Mouse (Mus musculus) heart, embryonic 14.5 days (tissue): ENCODE measurements around the gene Oas3. TPM values are rescaled to one million over a fixed set of nuclear protein-coding genes. Genes with fewer than 3 reads are reported as not detected.

Source experiments
- ATAC-seq: fragments of 200-750 bp; cut with Nextera tagmentation; 2 replicates; pipeline ENCODE4 v1.8.0; 2017; ENCODE audit warnings: low read depth, moderate TSS enrichment; ENCODE audit not compliant: insufficient number of reproducible peaks, insufficient read depth, low FRiP score
- H3K27ac ChIP-seq, 2 experiments: fragments of 200-500 bp in 1 of 2; fragments of 300-500 bp in 1 of 2; sonication (generic) in 1 of 2; replicated peaks in 1 of 2; 2 replicates each; pipeline ENCODE4 v1.5.1; 2012 to 2014; ENCODE audit warnings: low read depth in 2 of 2, low read length in 2 of 2, control low read depth in 1 of 2, mild to moderate bottlenecking in 1 of 2, mixed read lengths in 1 of 2; ENCODE audit not compliant: control insufficient read depth in 1 of 2, insufficient read depth in 1 of 2
- H3K27me3 ChIP-seq: fragments of 300-500 bp; sonication (generic); 2 replicates; pipeline ENCODE4 v1.6.1; 2014; ENCODE audit warnings: mild to moderate bottlenecking, low read length, control low read depth; ENCODE audit not compliant: control insufficient read depth, insufficient read depth
- H3K36me3 ChIP-seq: fragments of 300-500 bp; sonication (generic); 2 replicates; pipeline ENCODE4 v1.6.1; 2014; ENCODE audit warnings: mild to moderate bottlenecking, control low read depth, low read length, mixed read lengths; ENCODE audit not compliant: control insufficient read depth, insufficient read depth
- H3K4me1 ChIP-seq, 2 experiments: fragments of 200-500 bp in 1 of 2; fragments of 300-500 bp in 1 of 2; sonication (generic) in 1 of 2; 2 replicates each; pipeline ENCODE4 v1.6.1; 2012 to 2014; ENCODE audit warnings: low read length in 2 of 2, control low read depth in 1 of 2, mixed read lengths in 1 of 2; ENCODE audit not compliant: control insufficient read depth in 2 of 2, insufficient read depth in 2 of 2
- H3K4me2 ChIP-seq: fragments of 300-500 bp; sonication (generic); 2 replicates; pipeline ENCODE4 v1.6.1; 2014; ENCODE audit warnings: mild to moderate bottlenecking, low read length
- H3K4me3 ChIP-seq, 2 experiments: fragments of 200-500 bp in 1 of 2; fragments of 300-500 bp in 1 of 2; sonication (generic) in 1 of 2; 2 replicates each; pipeline ENCODE4 v1.5.1; 2012 to 2014; ENCODE audit warnings: low read length in 2 of 2, mild to moderate bottlenecking in 2 of 2, control low read depth in 1 of 2, low read depth in 1 of 2, moderate library complexity in 1 of 2; ENCODE audit not compliant: control insufficient read depth in 1 of 2, insufficient read depth in 1 of 2
- H3K9ac ChIP-seq: fragments of 300-500 bp; sonication (generic); 2 replicates; pipeline ENCODE4 v1.6.1; 2014; ENCODE audit warnings: mild to moderate bottlenecking, low read length
- H3K9me3 ChIP-seq: fragments of 300-500 bp; sonication (generic); 2 replicates; pipeline ENCODE4 v1.6.1; 2016; ENCODE audit warnings: low read length, control low read depth; ENCODE audit not compliant: control insufficient read depth
- WGBS: fragments of 180-500 bp; shearing (Covaris S2); extraction: QIAGEN DNeasy Blood & Tissue Kit; methylation state at CpG from one replicate; pipeline ENCODE4 v1.1.7; 2014; 5-methylcytosine and 5-hydroxymethylcytosine counted together
- polyA plus RNA-seq: library from polyadenylated mRNA; unstranded; fragments of >200 nt; fragmentation: Nextera tagmentation; extraction: Ambion mirVana; gene quantifications from 2 replicates; pipeline ENCODE4 v1.2.1, GENCODE M21; 2014

Gene Oas3
- polyA plus RNA-seq, 1 experiment from 2014 or later = 0.27 TPM

GRCm38 (mm10) chr5:120732740-120733139 lies 44.7 kb downstream of the Oas3 start:
- WGBS = 35% methylated on average over 1 of the region's 1 CpGs
- H3K4me2 ChIP-seq = no peak overlapping the region
- no peak overlapping the region for H3K4me3 ChIP-seq
- H3K36me3 ChIP-seq = no peaks in the 10 kb centered on the region
- no peaks in the 10 kb centered on the region for H3K9me3 ChIP-seq
- H3K9ac ChIP-seq = no peak overlapping the region
- no peaks in the 10 kb centered on the region for H3K4me1 ChIP-seq
- no peak for ATAC-seq
- no peak overlapping the region for H3K27ac ChIP-seq
- H3K27me3 ChIP-seq = no peaks in the 10 kb centered on the region; the same call in 1 of the 2 replicates

GRCm38 (mm10) chr5:120729319-120729718 lies 48.1 kb downstream of the Oas3 start:
- WGBS = 75% methylated on average over 10 of the region's 10 CpGs
- Histone ChIP-seq H3K27ac (no peak overlapping the region), H3K9ac (no peak overlapping the region), H3K4me1 (no peaks in the 10 kb centered on the region), H3K36me3 (no peaks in the 10 kb centered on the region), H3K27me3 (no peaks in the 10 kb centered on the region; the same call in 1 of the 2 replicates), H3K9me3 (no peaks in the 10 kb centered on the region), H3K4me3 (no peak overlapping the region), H3K4me2 (no peak overlapping the region)
- no peak for ATAC-seq

DNA sequence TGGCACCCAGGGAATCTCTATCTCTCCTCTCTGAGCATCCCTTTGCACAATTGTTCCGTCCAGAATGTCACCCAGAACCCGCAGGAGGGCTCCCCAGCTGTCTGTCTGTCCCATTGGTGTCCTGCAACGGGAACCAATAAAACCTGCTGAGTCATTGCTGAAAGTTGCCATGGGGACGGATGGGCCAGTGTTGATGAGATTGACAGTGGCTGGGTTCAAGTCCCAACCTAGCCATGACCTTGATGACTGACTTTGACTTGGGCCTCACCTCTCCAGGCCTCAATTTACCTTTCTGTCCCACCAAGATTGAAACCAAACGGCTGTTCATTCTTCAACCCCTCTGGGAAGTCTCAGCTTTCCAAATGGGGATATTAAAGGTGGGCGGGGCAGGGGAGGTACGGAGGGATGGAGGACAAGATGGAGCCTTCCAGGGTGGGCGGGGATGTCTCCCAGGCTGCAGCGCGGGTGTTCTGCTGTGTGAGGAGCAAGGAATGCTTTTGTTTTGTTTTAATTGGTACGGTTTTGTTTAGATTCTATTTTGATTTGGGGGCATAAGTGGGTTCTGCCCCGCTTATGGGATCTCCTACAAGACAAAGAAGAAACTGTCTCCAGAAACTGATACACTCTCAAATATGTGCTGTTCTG lies 51.5 kb downstream of the Oas3 start:
- peaks cover 3% of the 10 kb centered on the region; the same call in 1 of the 2 replicates for H3K27me3 ChIP-seq
- whole genome bisulfite sequencing = 59% methylated on average over 12 of the region's 12 CpGs
- H3K4me3 ChIP-seq = no peak overlapping the region
- no peaks in the 10 kb centered on the region for H3K9me3 ChIP-seq
- no peak overlapping the region for H3K27ac ChIP-seq
- no peak overlapping the region for H3K4me2 ChIP-seq
- H3K9ac ChIP-seq = no peak overlapping the region
- H3K4me1 ChIP-seq = no peaks in the 10 kb centered on the region
- no peaks in the 10 kb centered on the region for H3K36me3 ChIP-seq
- no peak for ATAC-seq

GRCm38 (mm10) chr5:120721005-120721404 lies 56.5 kb downstream of the Oas3 start:
- Histone ChIP-seq H3K9ac (no peak overlapping the region), H3K4me3 (no peak overlapping the region), H3K36me3 (no peaks in the 10 kb centered on the region), H3K9me3 (no peaks in the 10 kb centered on the region; the same call in 1 of the 2 replicates), H3K4me2 (no peak overlapping the region), H3K27me3 (0 out of 2 replicates have a peak, but pooled peaks cover 3% of the 10 kb centered on the region), H3K4me1 (no peaks in the 10 kb centered on the region), H3K27ac (no peak overlapping the region)
- no peak for ATAC-seq
- WGBS = 49% methylated on average over 7 of the region's 7 CpGs

DNA sequence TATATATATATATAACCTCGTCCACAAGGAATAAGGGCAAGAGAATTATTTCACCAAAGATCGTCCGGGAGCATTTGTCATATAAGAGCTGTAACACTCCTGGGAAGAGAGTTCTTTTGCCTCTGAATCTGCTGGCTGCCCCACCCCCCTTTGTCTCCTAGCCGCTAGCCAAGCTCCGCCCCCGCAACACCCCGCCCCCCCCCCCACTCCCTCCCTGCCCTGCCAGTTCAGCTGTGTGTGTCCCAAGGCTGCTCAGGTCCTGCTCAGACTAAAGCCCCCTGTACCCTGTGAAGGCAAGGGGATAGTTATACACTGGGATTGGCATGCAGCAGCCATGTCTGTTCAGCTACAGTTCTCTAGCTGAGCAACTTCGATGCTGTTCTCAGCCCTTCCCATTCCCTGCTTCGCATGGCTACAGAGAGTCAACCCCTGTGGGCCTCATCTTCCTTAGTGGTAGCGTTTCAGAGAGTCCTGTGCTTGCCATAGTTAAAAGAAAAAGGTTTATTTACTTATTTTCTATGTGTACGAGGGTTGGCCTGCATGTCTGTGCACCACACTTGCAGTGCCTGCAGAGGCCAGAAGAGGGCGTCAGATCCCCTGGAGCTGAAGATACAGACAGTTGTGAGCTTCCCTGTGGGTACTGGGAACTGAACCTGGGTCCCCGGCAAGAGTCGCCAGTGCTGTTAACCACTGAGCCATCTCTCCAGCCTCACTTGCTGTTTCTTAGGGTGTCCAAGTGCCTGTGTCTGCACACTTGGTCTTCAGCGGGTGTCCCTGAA lies 58.7 kb downstream of the Oas3 start:
- Histone ChIP-seq H3K36me3 (no peaks in the 10 kb centered on the region), H3K4me3 (no peak overlapping the region), H3K4me2 (no peak overlapping the region), H3K27ac (no peak overlapping the region), H3K9me3 (no peaks in the 10 kb centered on the region; the same call in 1 of the 2 replicates), H3K4me1 (peaks cover 2 to 3% of the 10 kb centered on the region in 2 experiments; a peak in 2 of 4 replicates), H3K9ac (no peak overlapping the region), H3K27me3 (peaks cover 16% of the 10 kb centered on the region)
- no peak for ATAC-seq
- 47% methylated on average over 15 of the region's 15 CpGs for WGBS

- peaks cover 28% of the 10 kb centered on the region for H3K27me3 ChIP-seq
- H3K4me1 ChIP-seq = peaks cover 2 to 3% of the 10 kb centered on the region in 2 experiments; a peak in 2 of 4 replicates
- no peaks in the 10 kb centered on the region for H3K36me3 ChIP-seq
- no peak overlapping the region for H3K4me3 ChIP-seq
- no peak overlapping the region for H3K9ac ChIP-seq
- no peak overlapping the region for H3K27ac ChIP-seq
- H3K4me2 ChIP-seq = no peak overlapping the region
- H3K9me3 ChIP-seq = no peaks in the 10 kb centered on the region; the same call in 1 of the 2 replicates
- no peak for ATAC-seq
- 56% methylated on average over 10 of the region's 10 CpGs for WGBS
These were observed 60.3 kb downstream of the Oas3 start for GRCm38 (mm10) chr5:120717136-120717535.

GRCm38 (mm10) chr5:120714314-120714713 lies 63.1 kb downstream of the Oas3 start:
- Histone ChIP-seq H3K27ac (no peak overlapping the region), H3K9ac (no peak overlapping the region), H3K36me3 (no peaks in the 10 kb centered on the region), H3K9me3 (no peaks in the 10 kb centered on the region; the same call in 1 of the 2 replicates), H3K4me3 (no peak overlapping the region), H3K4me1 (peaks cover 5 to 17% of the 10 kb centered on the region in 2 experiments; a peak in 2 of 4 replicates), H3K4me2 (no peak overlapping the region), H3K27me3 (peaks cover 56% of the 10 kb centered on the region)
- WGBS = 3% methylated on average over 16 of the region's 16 CpGs
- ATAC-seq = no peak
